Mouse (Mus musculus): ENCODE results near the gene Arid1b.

GRCm38 (mm10) chr17:5200638-5201037, 206.5 kb downstream of the Arid1b start:
- TF ChIP-seq CTCF (conservative IDR thresholded peaks at IDR 0.05; ENCODE audit: low read length), result no peak
- TF ChIP-seq NANOG (IDR thresholded peaks at IDR 0.05; ENCODE audit: borderline replicate concordance, low read length), result no peak

Data from E14TG2a.4 (cell line).